Mouse (Mus musculus) cortical plate, adult 2 months (tissue): Measurements from ENCODE around the gene Rpusd2.

Experiments
- CTCF ChIP-seq: fragments of 200-500 bp; IDR thresholded peaks from 2 replicates; pipeline ENCODE4 v1.5.1; 2011; ENCODE audit warnings: mild to moderate bottlenecking, control low read depth, low read length; ENCODE audit not compliant: insufficient read depth; ENCODE audit errors: extremely low read depth
- POLR2A ChIP-seq: fragments of 200-500 bp; IDR thresholded peaks from 2 replicates; pipeline ENCODE4 v1.6.1; 2011; ENCODE audit warnings: mild to moderate bottlenecking, low read length, control low read depth; ENCODE audit not compliant: insufficient read depth; ENCODE audit errors: extremely low read depth

DNA sequence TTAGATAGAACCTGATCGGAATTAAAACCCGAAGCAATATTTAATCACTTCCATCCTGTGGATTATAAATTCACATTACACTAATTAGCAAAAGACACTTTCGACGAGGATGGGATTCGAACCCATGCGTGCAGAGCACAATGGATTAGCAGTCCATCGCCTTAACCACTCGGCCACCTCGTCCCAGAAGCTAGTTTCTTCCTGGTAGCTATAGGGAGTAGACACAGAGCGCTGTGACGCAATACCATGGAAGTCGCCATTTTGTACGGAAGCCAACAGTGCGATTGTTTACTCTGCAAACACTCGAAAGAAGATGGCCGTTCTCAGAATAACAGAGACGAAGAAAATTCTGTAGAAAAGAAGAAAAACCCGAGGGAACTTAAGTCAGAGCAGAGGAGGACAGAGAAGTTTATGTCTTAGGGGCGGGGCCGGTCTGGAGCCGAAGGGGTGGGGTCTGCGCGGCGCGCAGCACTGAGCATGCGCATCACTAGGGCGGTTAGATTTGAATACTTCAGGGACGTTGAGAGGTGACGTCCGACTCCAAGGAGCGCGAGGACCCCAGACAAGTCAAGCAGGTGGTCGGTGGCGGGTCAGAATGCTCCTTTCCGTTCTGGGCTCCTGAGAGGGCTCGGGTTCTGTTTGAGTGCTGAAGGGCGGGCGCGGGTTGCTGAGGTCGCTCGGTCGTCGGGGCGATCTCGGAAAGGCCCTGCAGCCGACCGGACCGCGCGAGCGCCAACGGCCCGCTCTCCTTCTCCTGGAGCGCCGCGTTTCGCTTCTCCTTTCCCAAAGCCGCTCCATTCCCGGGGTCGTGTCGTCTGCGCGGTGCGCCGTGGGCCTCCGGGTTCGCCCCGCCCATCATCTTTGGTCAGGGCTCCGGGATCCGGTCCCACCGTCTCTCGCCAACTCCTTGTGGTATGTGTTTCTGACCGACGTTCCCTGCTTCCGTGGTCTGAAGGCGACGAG is 12.3 kb downstream of the Rpusd2 start, which contains the start of gene Knl1:
- TF ChIP-seq CTCF (no peak), POLR2A (no peak)
